Mouse (Mus musculus) forebrain, embryonic 10.5 days (tissue): ENCODE results near the gene Cadm2. TPM values are rescaled to one million over a fixed set of nuclear protein-coding genes. Genes with fewer than 3 reads are reported as not detected.

ENCODE experiments used
- DNase-seq: peaks from one replicate; pipeline ENCODE4 v3.0.0-alpha.2; 2017; ENCODE audit warnings: low spot score; ENCODE audit errors: extremely low spot score
- H3K27ac ChIP-seq: fragments of 300-500 bp; sonication (generic); 2 replicates; pipeline ENCODE4 v1.5.1; 2016; ENCODE audit warnings: mild to moderate bottlenecking
- H3K27me3 ChIP-seq: fragments of 300-500 bp; sonication (generic); 2 replicates; pipeline ENCODE4 v1.6.1; 2016; ENCODE audit warnings: mild to moderate bottlenecking; ENCODE audit not compliant: poor library complexity, severe bottlenecking
- H3K36me3 ChIP-seq: fragments of 300-500 bp; sonication (generic); replicated peaks from 2 replicates; pipeline ENCODE4 v1.6.1; 2016; ENCODE audit warnings: mild to moderate bottlenecking, moderate library complexity
- H3K4me1 ChIP-seq: fragments of 300-500 bp; sonication (generic); 2 replicates; pipeline ENCODE4 v1.6.1; 2016
- H3K4me3 ChIP-seq: fragments of 300-500 bp; sonication (generic); 2 replicates; pipeline ENCODE4 v1.5.1; 2016; ENCODE audit warnings: mild to moderate bottlenecking, moderate library complexity
- H3K9me3 ChIP-seq: fragments of 300-500 bp; sonication (generic); 2 replicates; pipeline ENCODE4 v1.6.1; 2016; ENCODE audit warnings: mild to moderate bottlenecking, moderate library complexity
- WGBS: fragments of 180-500 bp; shearing (Covaris S2); methylation state at CpG from one replicate; pipeline ENCODE4 v1.1.7; 2016; 5-methylcytosine and 5-hydroxymethylcytosine counted together
- polyA plus RNA-seq: library from polyadenylated mRNA; unstranded; fragments of >200 nt; fragmentation: Nextera tagmentation; extraction: Ambion mirVana; gene quantifications from 2 replicates; pipeline ENCODE4 v1.2.1, GENCODE M21; 2016

The Cadm2 gene
- polyA plus RNA-seq, 1 experiment from 2014 or later: 2.9 TPM

GRCm38 (mm10) chr16:67605661-67606060 is 15.0 kb downstream of the Cadm2 start:
- Histone ChIP-seq H3K4me1 (peaks cover 17% of the 10 kb centered on the region), H3K4me3 (no peak overlapping the region), H3K36me3 (no peaks in the 10 kb centered on the region), H3K9me3 (no peaks in the 10 kb centered on the region), H3K27ac (no peak overlapping the region), H3K27me3 (no peaks in the 10 kb centered on the region)
- 79% methylated on average over 6 of the region's 6 CpGs for WGBS
- DNase-seq: no peak

GRCm38 (mm10) chr16:67599981-67600380 is 20.7 kb downstream of the Cadm2 start:
- Histone ChIP-seq H3K36me3 (no peaks in the 10 kb centered on the region), H3K4me1 (no peaks in the 10 kb centered on the region), H3K27me3 (no peaks in the 10 kb centered on the region), H3K9me3 (no peaks in the 10 kb centered on the region), H3K4me3 (no peak overlapping the region), H3K27ac (no peak overlapping the region)
- DNase-seq: no peak
- 87% methylated on average over 9 of the region's 9 CpGs for WGBS

- DNase-seq: no peak
- H3K27me3 ChIP-seq: no peaks in the 10 kb centered on the region
- H3K36me3 ChIP-seq: no peaks in the 10 kb centered on the region
- 69% methylated on average over 4 of the region's 4 CpGs for whole genome bisulfite sequencing
- no peak overlapping the region for H3K27ac ChIP-seq
- H3K9me3 ChIP-seq: no peaks in the 10 kb centered on the region
- H3K4me1 ChIP-seq: no peaks in the 10 kb centered on the region
- H3K4me3 ChIP-seq: no peak overlapping the region
Measured at GRCm38 (mm10) chr16:67598841-67599240, 21.9 kb downstream of the Cadm2 start.

GRCm38 (mm10) chr16:67591015-67591414 is 29.7 kb downstream of the Cadm2 start:
- H3K27me3 ChIP-seq: no peaks in the 10 kb centered on the region
- no peak overlapping the region for H3K4me3 ChIP-seq
- WGBS: 93% methylated on average over 6 of the region's 6 CpGs
- H3K9me3 ChIP-seq: no peaks in the 10 kb centered on the region
- no peak for DNase-seq
- no peaks in the 10 kb centered on the region for H3K36me3 ChIP-seq
- no peak overlapping the region for H3K27ac ChIP-seq
- no peaks in the 10 kb centered on the region for H3K4me1 ChIP-seq

GRCm38 (mm10) chr16:67578842-67579517 is 41.7 kb downstream of the Cadm2 start:
- Histone ChIP-seq H3K4me3 (no peak overlapping the region), H3K4me1 (0 out of 2 replicates have a peak, but pooled peaks cover 5% of the 10 kb centered on the region), H3K36me3 (no peaks in the 10 kb centered on the region), H3K27me3 (no peaks in the 10 kb centered on the region), H3K27ac (no peak overlapping the region), H3K9me3 (no peaks in the 10 kb centered on the region)
- no peak for DNase-seq
- WGBS: 83% methylated on average over 11 of the region's 11 CpGs

GRCm38 (mm10) chr16:67575557-67575956 is 45.2 kb downstream of the Cadm2 start:
- Histone ChIP-seq H3K36me3 (no peaks in the 10 kb centered on the region), H3K27me3 (no peaks in the 10 kb centered on the region)
- WGBS: 85% methylated on average over 5 of the region's 5 CpGs

GRCm38 (mm10) chr16:67526992-67527391 is 93.7 kb downstream of the Cadm2 start:
- no peaks in the 10 kb centered on the region for H3K27me3 ChIP-seq
- WGBS: 83% methylated on average over 1 of the region's 1 CpGs
- no peak overlapping the region for H3K4me3 ChIP-seq
- no peaks in the 10 kb centered on the region for H3K4me1 ChIP-seq
- DNase-seq: no peak
- H3K27ac ChIP-seq: no peak overlapping the region
- H3K36me3 ChIP-seq: no peaks in the 10 kb centered on the region
- no peaks in the 10 kb centered on the region for H3K9me3 ChIP-seq

More at GRCm38 (mm10) chr16:67575557-67575956, 45.2 kb downstream of the Cadm2 start:
- H3K4me3 ChIP-seq: no peak overlapping the region
- no peak for DNase-seq
- no peak overlapping the region for H3K27ac ChIP-seq
- H3K9me3 ChIP-seq: no peaks in the 10 kb centered on the region
- H3K4me1 ChIP-seq: 0 out of 2 replicates have a peak, but pooled peaks cover 5% of the 10 kb centered on the region

GRCm38 (mm10) chr16:67524878-67525277 is 95.8 kb downstream of the Cadm2 start:
- Histone ChIP-seq H3K27ac (no peak overlapping the region), H3K27me3 (no peaks in the 10 kb centered on the region), H3K9me3 (no peaks in the 10 kb centered on the region), H3K36me3 (no peaks in the 10 kb centered on the region), H3K4me1 (no peaks in the 10 kb centered on the region), H3K4me3 (no peak overlapping the region)
- WGBS: 89% methylated on average over 1 of the region's 1 CpGs
- DNase-seq: no peak

GRCm38 (mm10) chr16:67518311-67518710 is 102.4 kb downstream of the Cadm2 start:
- WGBS: 84% methylated on average over 3 of the region's 3 CpGs

GRCm38 (mm10) chr16:67515549-67515948 is 105.2 kb downstream of the Cadm2 start:
- Histone ChIP-seq H3K27ac (no peak overlapping the region), H3K9me3 (no peaks in the 10 kb centered on the region), H3K36me3 (no peaks in the 10 kb centered on the region), H3K4me3 (no peak overlapping the region), H3K27me3 (no peaks in the 10 kb centered on the region), H3K4me1 (peaks cover 6% of the 10 kb centered on the region; the same call in 1 of the 2 replicates)
- no peak for DNase-seq
- WGBS: 83% methylated on average over 4 of the region's 4 CpGs

More at GRCm38 (mm10) chr16:67518311-67518710, 102.4 kb downstream of the Cadm2 start:
- no peak overlapping the region for H3K27ac ChIP-seq
- H3K27me3 ChIP-seq: no peaks in the 10 kb centered on the region
- H3K4me1 ChIP-seq: peaks cover 6% of the 10 kb centered on the region; the same call in 1 of the 2 replicates
- DNase-seq: no peak
- no peaks in the 10 kb centered on the region for H3K9me3 ChIP-seq
- no peak overlapping the region for H3K4me3 ChIP-seq
- H3K36me3 ChIP-seq: no peaks in the 10 kb centered on the region

GRCm38 (mm10) chr16:67509079-67509478 is 111.6 kb downstream of the Cadm2 start:
- Histone ChIP-seq H3K36me3 (no peaks in the 10 kb centered on the region), H3K4me1 (no peaks in the 10 kb centered on the region), H3K4me3 (no peak overlapping the region), H3K27me3 (no peaks in the 10 kb centered on the region), H3K9me3 (no peaks in the 10 kb centered on the region), H3K27ac (no peak overlapping the region)
- WGBS: 91% methylated on average over 9 of the region's 9 CpGs
- DNase-seq: no peak

- Histone ChIP-seq H3K9me3 (no peaks in the 10 kb centered on the region), H3K27me3 (no peaks in the 10 kb centered on the region), H3K4me1 (peaks cover 3% of the 10 kb centered on the region; the same call in 1 of the 2 replicates), H3K27ac (no peak overlapping the region), H3K36me3 (no peaks in the 10 kb centered on the region), H3K4me3 (no peak overlapping the region)
- no peak for DNase-seq
- WGBS: 59% methylated on average over 7 of the region's 7 CpGs
Measured at GRCm38 (mm10) chr16:67482542-67482941, 138.2 kb downstream of the Cadm2 start.

- no peak overlapping the region for H3K4me3 ChIP-seq
- DNase-seq: no peak
- WGBS: 90% methylated on average over 3 of the region's 3 CpGs
Measured at GRCm38 (mm10) chr16:67467041-67467440, 153.7 kb downstream of the Cadm2 start.

More at GRCm38 (mm10) chr16:67467041-67467440, 153.7 kb downstream of the Cadm2 start:
- Histone ChIP-seq H3K36me3 (no peaks in the 10 kb centered on the region), H3K4me1 (no peaks in the 10 kb centered on the region), H3K27ac (no peak overlapping the region), H3K27me3 (no peaks in the 10 kb centered on the region), H3K9me3 (no peaks in the 10 kb centered on the region)
